Mouse (Mus musculus): ENCODE results near the gene Naxd.
A peak's percentile ranks its signal among the peaks of the same experiment; 100 is the strongest.

DNA sequence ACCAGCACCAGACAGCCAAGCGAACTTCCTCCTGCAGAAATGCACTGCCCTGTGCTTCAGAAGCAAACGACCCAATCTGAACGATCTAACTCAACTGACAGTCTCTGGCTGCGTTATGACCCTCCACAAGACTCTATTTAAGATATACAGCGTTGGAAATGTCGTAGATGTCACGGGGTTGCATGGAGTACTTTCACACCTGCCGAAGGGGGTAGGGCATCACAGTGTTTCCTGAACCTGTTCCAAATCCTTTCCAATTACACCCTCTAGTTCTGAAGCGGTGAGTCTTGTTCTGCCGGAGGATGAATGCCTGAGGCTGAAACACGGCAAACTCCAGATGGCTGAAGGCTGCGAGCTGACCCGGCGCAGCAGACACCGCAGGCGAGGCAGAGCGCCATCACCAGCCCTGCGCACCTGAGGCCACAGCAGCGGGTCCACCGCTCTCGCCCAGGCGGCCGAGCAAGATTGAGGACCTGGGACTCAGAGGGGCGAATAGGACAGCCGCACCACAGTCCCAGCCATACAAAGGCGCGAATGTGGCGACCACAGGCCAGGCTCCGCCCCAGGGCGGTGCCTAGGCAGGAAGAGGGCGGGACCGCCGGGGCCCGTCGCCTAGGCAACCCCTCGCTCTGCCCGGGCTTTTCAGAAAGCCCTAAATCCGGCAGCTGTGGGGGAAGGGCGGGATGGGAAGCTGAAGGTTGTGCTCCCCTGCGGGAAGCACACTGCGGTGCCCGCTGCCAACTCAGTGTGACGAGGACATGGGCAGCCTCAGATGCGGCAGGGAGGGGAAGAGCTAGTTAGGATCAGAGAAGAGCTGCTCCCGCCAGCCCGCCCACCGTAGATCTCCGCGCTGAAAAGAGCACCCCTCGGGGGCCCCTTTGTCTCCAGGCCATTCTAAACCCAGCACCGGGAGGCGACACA lies 57.8 kb downstream of the Naxd start, which contains the start of gene Ing1:
- TF ChIP-seq CTCF (IDR thresholded peaks at IDR 0.05; ENCODE audit: low read depth) (no peak), EP300 (IDR thresholded peaks at IDR 0.05; ENCODE audit: low read depth) (0 out of 2 replicates have a peak, but pooled peaks have one; percentile 71)

Data from heart, postnatal 0 days (tissue).